Mouse (Mus musculus): ENCODE results near the gene Zfyve28. TPM values are rescaled to one million over a fixed set of nuclear protein-coding genes. Genes with fewer than 3 reads are reported as not detected.

Zfyve28 gene
- polyA plus RNA-seq, 1 experiment from 2014 or later, result 0.37 TPM

GRCm38 (mm10) chr5:34251794-34252193 is 36.5 kb downstream of the Zfyve28 start:
- H3K9ac ChIP-seq, result no peak overlapping the region
- no peak overlapping the region for H3K27ac ChIP-seq (ENCODE audit: poor library complexity, severe bottlenecking)
- H3K4me3 ChIP-seq, result no peak overlapping the region
- no peaks in the 10 kb centered on the region for H3K9me3 ChIP-seq (replicated peaks)
- peaks cover 4% of the 10 kb centered on the region for H3K27me3 ChIP-seq (replicated peaks)
- no peaks in the 10 kb centered on the region for H3K36me3 ChIP-seq
- ATAC-seq (ENCODE audit: insufficient number of reproducible peaks, low FRiP score), result no peak
- WGBS, result 50% methylated on average over 4 of the region's 4 CpGs
- no peak overlapping the region for H3K4me2 ChIP-seq
- H3K4me1 ChIP-seq (replicated peaks), result peaks cover 17% of the 10 kb centered on the region

DNA sequence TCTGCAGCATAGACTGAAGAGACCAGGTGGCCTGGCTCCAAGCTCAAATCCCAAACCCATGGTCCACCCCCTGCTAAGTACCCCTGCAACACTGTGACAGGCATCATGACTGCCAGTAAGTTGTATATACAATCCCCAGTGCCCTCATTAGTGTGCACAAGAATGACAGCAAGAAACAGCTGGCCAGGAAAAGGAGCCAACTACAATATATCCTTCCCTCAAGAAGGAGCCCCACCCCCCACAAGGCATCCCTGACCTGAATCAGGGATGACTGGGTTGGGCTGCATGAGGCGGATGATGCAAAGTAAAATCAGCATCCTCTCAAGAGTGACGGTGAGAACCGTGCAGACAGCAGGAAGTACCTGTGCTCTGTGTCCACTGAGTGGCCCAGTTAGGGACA is 38.2 kb downstream of the Zfyve28 start:
- no peak for ATAC-seq (ENCODE audit: insufficient number of reproducible peaks, low FRiP score)
- Histone ChIP-seq H3K27me3 (replicated peaks) (no peaks in the 10 kb centered on the region; the same call in 1 of the 2 replicates), H3K36me3 (no peaks in the 10 kb centered on the region), H3K9me3 (replicated peaks) (no peaks in the 10 kb centered on the region), H3K9ac (no peak overlapping the region), H3K4me1 (replicated peaks) (peaks cover 17% of the 10 kb centered on the region), H3K27ac (ENCODE audit: poor library complexity, severe bottlenecking) (no peak overlapping the region), H3K4me2 (no peak overlapping the region), H3K4me3 (no peak overlapping the region)
- WGBS, result 70% methylated on average over 3 of the region's 3 CpGs

DNA sequence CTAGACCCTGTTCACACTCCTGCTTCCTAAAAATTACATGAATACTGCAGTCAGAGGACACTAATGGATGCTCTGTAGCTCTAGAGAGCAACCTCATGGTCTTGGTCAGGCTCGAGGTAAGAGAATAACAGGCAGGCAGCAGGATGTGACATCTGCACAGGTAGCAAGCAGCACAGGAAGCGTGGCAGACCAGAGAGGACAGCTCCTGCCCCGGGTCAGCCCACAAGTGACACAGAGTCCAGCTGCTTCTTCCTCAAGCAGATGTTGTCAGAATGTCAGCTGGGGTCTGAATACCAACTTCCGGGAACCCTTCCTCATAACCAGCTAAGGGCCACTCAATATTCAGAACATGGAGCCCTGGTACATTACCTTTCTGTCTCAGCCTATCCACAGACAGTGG is 39.1 kb downstream of the Zfyve28 start:
- no peak overlapping the region for H3K4me3 ChIP-seq
- H3K27ac ChIP-seq (ENCODE audit: poor library complexity, severe bottlenecking), result no peak overlapping the region
- H3K36me3 ChIP-seq, result no peaks in the 10 kb centered on the region
- WGBS, result 76% methylated on average over 4 of the region's 4 CpGs
- H3K9me3 ChIP-seq (replicated peaks), result no peaks in the 10 kb centered on the region
- H3K9ac ChIP-seq, result no peak overlapping the region
- no peaks in the 10 kb centered on the region; the same call in none of the 2 replicates for H3K27me3 ChIP-seq (replicated peaks)
- H3K4me1 ChIP-seq (replicated peaks), result peaks cover 17% of the 10 kb centered on the region
- H3K4me2 ChIP-seq, result no peak overlapping the region
- no peak for ATAC-seq (ENCODE audit: insufficient number of reproducible peaks, low FRiP score)

DNA sequence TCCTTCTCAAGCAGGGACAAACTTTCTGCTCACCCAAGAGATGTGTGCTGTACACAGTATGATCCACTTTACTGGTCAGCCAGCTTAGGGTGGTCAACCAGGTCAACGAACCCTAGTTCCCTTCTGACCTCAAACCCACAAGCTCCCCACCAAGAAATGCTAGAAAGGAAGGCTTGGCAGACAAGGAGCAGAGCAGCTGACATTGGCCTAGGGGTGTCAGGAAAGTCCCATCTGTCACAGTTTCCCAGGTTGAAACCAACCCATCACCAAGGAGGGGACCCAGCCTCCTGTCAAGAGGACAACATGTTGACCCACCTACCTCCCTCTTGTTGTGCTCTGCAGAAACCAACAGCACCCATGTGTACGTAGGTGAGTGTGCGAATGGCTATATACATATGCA is 41.8 kb downstream of the Zfyve28 start:
- Histone ChIP-seq H3K9me3 (replicated peaks) (no peaks in the 10 kb centered on the region), H3K27me3 (replicated peaks) (no peaks in the 10 kb centered on the region; the same call in none of the 2 replicates), H3K4me1 (replicated peaks) (peaks cover 21% of the 10 kb centered on the region), H3K9ac (no peak overlapping the region), H3K36me3 (no peaks in the 10 kb centered on the region), H3K4me2 (no peak overlapping the region), H3K4me3 (no peak overlapping the region), H3K27ac (ENCODE audit: poor library complexity, severe bottlenecking) (no peak overlapping the region)
- no peak for ATAC-seq (ENCODE audit: insufficient number of reproducible peaks, low FRiP score)
- WGBS, result 85% methylated on average over 3 of the region's 3 CpGs

GRCm38 (mm10) chr5:34243062-34243461 is 45.2 kb downstream of the Zfyve28 start:
- Histone ChIP-seq H3K27ac (ENCODE audit: poor library complexity, severe bottlenecking) (peak overlapping the region; percentile 73; the same call in 1 of the 2 replicates), H3K4me2 (peak overlapping the region; percentile 56), H3K36me3 (no peaks in the 10 kb centered on the region), H3K9ac (peak overlapping the region; percentile 20; the same call in 1 of the 2 replicates), H3K9me3 (replicated peaks) (no peaks in the 10 kb centered on the region), H3K4me1 (replicated peaks) (peaks cover 26% of the 10 kb centered on the region), H3K27me3 (replicated peaks) (peaks cover under 1% of the 10 kb centered on the region; the same call in 1 of the 2 replicates), H3K4me3 (no peak overlapping the region)
- 70% methylated on average over 5 of the region's 5 CpGs for WGBS
- peak; percentile 16; the same call in 1 of the 2 replicates for ATAC-seq (ENCODE audit: insufficient number of reproducible peaks, low FRiP score)

- peak overlapping the region; percentile 73 for H3K27ac ChIP-seq (ENCODE audit: poor library complexity, severe bottlenecking)
- H3K4me1 ChIP-seq (replicated peaks), result peaks cover 26% of the 10 kb centered on the region
- H3K36me3 ChIP-seq, result no peaks in the 10 kb centered on the region
- no peaks in the 10 kb centered on the region for H3K9me3 ChIP-seq (replicated peaks)
- peaks cover 5% of the 10 kb centered on the region; the same call in 1 of the 2 replicates for H3K27me3 ChIP-seq (replicated peaks)
- H3K4me2 ChIP-seq, result peak overlapping the region; percentile 56
- no peak overlapping the region for H3K4me3 ChIP-seq
- ATAC-seq (ENCODE audit: insufficient number of reproducible peaks, low FRiP score), result peak; percentile 67
- 8% methylated on average over 15 of the region's 15 CpGs for WGBS
- peak overlapping the region; percentile 26; the same call in 1 of the 2 replicates for H3K9ac ChIP-seq
These were observed 45.9 kb downstream of the Zfyve28 start for GRCm38 (mm10) chr5:34242224-34242963.

DNA sequence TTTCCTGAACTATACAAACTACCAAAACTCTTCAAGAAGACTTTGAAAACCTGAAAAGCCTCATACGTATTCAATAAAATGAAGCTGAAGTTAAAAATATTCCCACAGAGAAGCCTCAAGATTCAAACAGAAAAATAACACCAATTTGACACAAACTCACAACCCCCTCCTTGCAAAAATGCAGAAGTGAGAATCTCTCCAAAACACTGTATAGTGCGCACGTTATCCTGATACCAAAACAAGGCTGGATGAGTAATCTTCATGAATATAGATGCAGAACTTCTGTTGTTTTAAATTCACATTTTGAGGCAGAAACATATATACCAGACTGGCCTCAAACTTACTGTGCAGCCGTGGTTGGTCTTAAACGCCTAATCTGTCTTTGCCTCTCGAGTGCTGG is 49.8 kb downstream of the Zfyve28 start:
- no peak for ATAC-seq (ENCODE audit: insufficient number of reproducible peaks, low FRiP score)
- H3K27me3 ChIP-seq (replicated peaks), result 0 out of 2 replicates have a peak, but pooled peaks cover 36% of the 10 kb centered on the region
- H3K4me1 ChIP-seq (replicated peaks), result peaks cover 31% of the 10 kb centered on the region
- no peak overlapping the region for H3K4me3 ChIP-seq
- H3K4me2 ChIP-seq, result no peak overlapping the region
- WGBS, result 90% methylated on average over 6 of the region's 6 CpGs
- H3K27ac ChIP-seq (ENCODE audit: poor library complexity, severe bottlenecking), result no peak overlapping the region
- no peaks in the 10 kb centered on the region for H3K9me3 ChIP-seq (replicated peaks)
- no peaks in the 10 kb centered on the region for H3K36me3 ChIP-seq
- H3K9ac ChIP-seq, result no peak overlapping the region

GRCm38 (mm10) chr5:34235898-34236420 is 52.3 kb downstream of the Zfyve28 start:
- no peak for ATAC-seq (ENCODE audit: insufficient number of reproducible peaks, low FRiP score)
- Histone ChIP-seq H3K4me3 (no peak overlapping the region), H3K27ac (ENCODE audit: poor library complexity, severe bottlenecking) (no peak overlapping the region), H3K4me1 (replicated peaks) (peaks cover 8% of the 10 kb centered on the region; the same call in 1 of the 2 replicates), H3K9ac (no peak overlapping the region), H3K36me3 (no peaks in the 10 kb centered on the region), H3K4me2 (no peak overlapping the region), H3K9me3 (replicated peaks) (no peaks in the 10 kb centered on the region), H3K27me3 (replicated peaks) (0 out of 2 replicates have a peak, but pooled peaks cover 43% of the 10 kb centered on the region)
- 52% methylated on average over 10 of the region's 10 CpGs for WGBS

DNA sequence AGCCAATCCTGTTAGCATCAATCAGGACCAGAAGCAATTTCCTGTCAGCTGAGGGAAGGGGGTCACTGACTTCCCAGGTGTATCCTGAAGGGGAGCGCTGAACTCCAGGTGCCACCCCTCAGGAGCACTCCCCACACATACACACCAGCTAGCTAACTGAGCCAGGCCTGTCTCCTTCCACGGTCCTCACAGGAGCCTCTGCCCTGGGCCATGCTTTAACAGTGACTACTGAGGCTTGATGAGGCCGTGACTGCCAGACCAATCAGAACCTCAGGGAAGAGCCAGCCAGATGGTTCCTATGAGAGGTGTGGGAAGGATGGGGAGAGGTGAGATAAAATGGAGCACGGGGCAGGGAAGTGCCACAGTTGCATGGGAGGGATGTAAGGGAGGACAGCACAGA is 53.2 kb downstream of the Zfyve28 start:
- no peak for ATAC-seq (ENCODE audit: insufficient number of reproducible peaks, low FRiP score)
- Histone ChIP-seq H3K9me3 (replicated peaks) (no peaks in the 10 kb centered on the region), H3K27ac (ENCODE audit: poor library complexity, severe bottlenecking) (no peak overlapping the region), H3K4me3 (no peak overlapping the region), H3K4me1 (replicated peaks) (peaks cover 16% of the 10 kb centered on the region), H3K4me2 (no peak overlapping the region), H3K36me3 (no peaks in the 10 kb centered on the region), H3K27me3 (replicated peaks) (0 out of 2 replicates have a peak, but pooled peaks cover 43% of the 10 kb centered on the region), H3K9ac (no peak overlapping the region)
- WGBS, result 60% methylated on average over 4 of the region's 4 CpGs

DNA sequence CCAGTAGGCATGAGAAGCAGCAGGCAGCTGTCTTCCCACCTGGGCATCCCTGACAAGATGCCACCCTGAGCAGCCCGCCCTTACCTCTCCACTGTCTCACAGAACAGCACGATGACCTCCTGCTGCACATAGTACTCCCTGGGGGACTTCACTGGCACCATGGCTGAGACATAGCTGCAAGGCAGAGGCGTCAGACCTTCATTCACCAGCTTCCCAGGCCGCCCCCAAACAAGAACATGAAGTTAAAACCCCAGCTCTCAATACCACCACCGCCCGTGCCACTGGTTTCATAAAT is 55.1 kb downstream of the Zfyve28 start:
- 80% methylated on average over 6 of the region's 6 CpGs for WGBS
- no peak overlapping the region for H3K4me2 ChIP-seq
- H3K4me3 ChIP-seq, result no peak overlapping the region
- no peak overlapping the region for H3K9ac ChIP-seq
- no peak overlapping the region for H3K27ac ChIP-seq (ENCODE audit: poor library complexity, severe bottlenecking)
- no peak for ATAC-seq (ENCODE audit: insufficient number of reproducible peaks, low FRiP score)
- 0 out of 2 replicates have a peak, but pooled peaks cover 43% of the 10 kb centered on the region for H3K27me3 ChIP-seq (replicated peaks)
- H3K4me1 ChIP-seq (replicated peaks), result peaks cover 28% of the 10 kb centered on the region
- no peaks in the 10 kb centered on the region for H3K36me3 ChIP-seq
- H3K9me3 ChIP-seq (replicated peaks), result no peaks in the 10 kb centered on the region

DNA sequence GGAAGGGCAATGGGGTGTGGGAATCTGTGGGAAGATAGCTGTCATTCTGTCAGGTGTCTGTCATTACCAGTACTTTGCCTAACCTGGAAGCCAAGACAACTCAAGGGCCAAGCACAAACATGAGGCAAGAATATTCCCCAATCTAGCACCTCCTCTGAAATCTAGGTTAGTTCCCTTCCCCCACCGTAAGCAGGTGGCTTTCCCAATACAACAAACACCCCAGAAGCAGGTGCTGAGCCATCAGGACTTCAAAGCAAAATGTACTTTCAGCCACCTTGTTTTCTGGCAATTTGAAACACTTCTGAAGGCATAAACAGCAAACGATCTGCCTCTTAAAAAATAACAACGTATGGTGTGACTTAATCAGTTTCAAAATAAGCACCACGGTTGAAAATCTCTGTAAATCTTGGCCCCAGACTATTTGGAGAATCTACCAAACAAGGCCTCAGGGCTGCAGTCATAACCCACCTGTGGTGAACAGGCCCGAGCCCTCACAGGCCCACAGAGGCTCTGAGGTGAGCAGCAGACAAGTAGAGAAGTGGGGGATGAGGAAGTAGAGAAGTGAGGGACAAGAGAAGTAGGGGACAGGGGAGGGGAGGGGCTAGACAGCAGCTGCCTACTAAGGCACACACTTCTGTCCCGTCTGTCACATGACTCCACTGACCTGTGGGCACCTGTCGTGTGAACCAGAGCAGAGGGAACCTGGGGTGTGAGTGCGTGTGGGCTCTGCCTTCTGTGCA is 55.6 kb downstream of the Zfyve28 start:
- H3K9me3 ChIP-seq (replicated peaks), result no peaks in the 10 kb centered on the region
- ATAC-seq (ENCODE audit: insufficient number of reproducible peaks, low FRiP score), result no peak
- no peak overlapping the region for H3K9ac ChIP-seq
- H3K27me3 ChIP-seq (replicated peaks), result 0 out of 2 replicates have a peak, but pooled peaks cover 39% of the 10 kb centered on the region
- H3K4me2 ChIP-seq, result no peak overlapping the region
- peaks cover 28% of the 10 kb centered on the region for H3K4me1 ChIP-seq (replicated peaks)
- H3K27ac ChIP-seq (ENCODE audit: poor library complexity, severe bottlenecking), result no peak overlapping the region
- WGBS, result 72% methylated on average over 8 of the region's 8 CpGs
- H3K36me3 ChIP-seq, result no peaks in the 10 kb centered on the region
- no peak overlapping the region for H3K4me3 ChIP-seq
